Mouse (Mus musculus): ENCODE results near the gene Cox19.
"Not testable (repeated sequence)": the region's sequence is repeated elsewhere in the genome, so short reads cannot be mapped to it uniquely, and the experiment has no call there.

The Cox19 gene

DNA sequence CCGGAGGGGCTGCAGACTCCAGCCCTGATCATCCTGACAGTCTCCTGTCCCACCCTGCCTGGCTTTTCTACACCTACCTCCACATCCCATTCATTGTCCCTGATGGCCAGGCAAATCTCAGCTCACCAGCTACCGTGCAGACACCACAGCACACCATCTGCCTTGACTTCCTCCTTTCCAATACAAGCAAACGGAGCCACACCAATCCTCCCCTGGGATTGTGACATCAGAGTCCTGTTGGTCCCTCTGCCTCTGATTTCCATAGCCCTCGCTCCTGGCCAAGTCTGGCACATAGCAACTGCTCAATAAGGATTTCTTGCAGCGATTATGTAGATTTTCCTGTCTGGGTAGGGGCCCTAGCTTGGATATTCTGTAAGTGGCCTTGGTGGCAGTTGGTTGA, at the start of gene Cox19:
Cox19 (minus strand) TSS at position 285 of the 400 bp plus-strand sequence.
- no peak for DNase-seq (ENCODE audit: low spot score in 2 of 2)

DNA sequence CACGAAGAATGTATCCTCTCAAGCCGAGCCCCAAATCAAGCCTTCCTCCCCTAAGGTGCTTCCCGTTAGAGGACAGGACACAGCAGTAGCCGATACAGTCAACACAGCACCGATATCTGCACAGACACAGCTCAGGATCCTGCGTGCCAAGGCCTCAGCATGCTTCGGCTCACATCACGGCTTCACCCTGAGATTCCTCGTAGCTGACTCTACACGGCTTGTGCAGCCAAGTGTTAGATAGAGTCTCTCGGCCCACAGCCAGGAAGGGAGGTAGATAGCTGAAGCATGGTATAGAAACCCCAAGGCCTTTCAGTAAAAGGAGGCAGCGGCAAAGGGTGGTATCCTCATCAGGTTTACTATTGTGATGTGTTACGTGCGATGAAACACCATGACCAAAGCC, 48.8 kb upstream of the Cox19 start:
- no peak for DNase-seq (ENCODE audit: low spot score in 2 of 2)

- DNase-seq (ENCODE audit: low spot score in 2 of 2): no peak
These were observed 47.6 kb upstream of the Cox19 start for GRCm38 (mm10) chr5:139398786-139399185.

- DNase-seq (ENCODE audit: low spot score in 2 of 2): peak; percentile 88 to 97
These were observed 46.9 kb upstream of the Cox19 start for GRCm38 (mm10) chr5:139397959-139398753.

GRCm38 (mm10) chr5:139397359-139397916, 46.2 kb upstream of the Cox19 start:
- no peak for DNase-seq (ENCODE audit: low spot score in 2 of 2)

DNA sequence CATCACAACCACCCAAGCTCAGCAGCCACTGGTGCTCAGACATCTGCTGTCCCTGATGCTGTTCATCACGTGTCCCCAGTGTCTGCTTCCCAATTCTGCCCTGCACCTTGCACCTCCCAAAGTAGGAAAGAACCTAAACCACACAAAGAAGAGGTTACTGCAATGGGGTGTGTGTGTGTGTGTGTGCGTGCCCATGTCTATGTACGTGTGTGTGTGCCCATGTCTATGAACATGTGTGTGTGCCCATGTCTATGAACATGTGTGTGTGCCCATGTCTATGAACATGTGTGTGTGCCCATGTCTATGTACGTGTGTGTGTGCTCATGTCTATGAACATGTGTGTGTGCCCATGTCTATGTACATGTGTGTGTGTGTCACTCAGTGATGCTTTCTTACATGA, 44.3 kb upstream of the Cox19 start:
- no peak for DNase-seq (ENCODE audit: low spot score in 2 of 2)

DNA sequence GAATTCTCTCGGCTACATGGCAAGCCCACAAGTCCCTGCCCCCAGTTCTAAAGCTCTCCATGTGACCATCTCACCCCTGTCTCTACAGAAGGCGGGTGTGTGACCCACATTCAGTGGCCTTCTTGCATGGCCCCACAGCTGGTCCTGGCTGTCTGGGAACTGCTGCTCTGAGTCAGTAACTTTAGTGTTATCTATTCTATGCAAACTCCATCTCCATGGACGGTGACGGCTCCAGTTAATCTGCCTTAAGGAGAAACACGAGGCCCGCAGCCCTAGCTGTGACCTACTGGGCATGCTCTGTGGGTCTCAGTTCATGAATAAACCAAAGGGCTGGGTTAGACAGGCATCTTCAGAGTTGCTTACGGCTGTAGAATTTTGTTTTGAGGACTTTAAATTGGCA, 43.2 kb upstream of the Cox19 start:
- no peak for DNase-seq (ENCODE audit: low spot score in 2 of 2)

- no peak for DNase-seq (ENCODE audit: low spot score in 2 of 2)
These were observed 42.0 kb upstream of the Cox19 start for GRCm38 (mm10) chr5:139393197-139393588.

- no peak for DNase-seq (ENCODE audit: low spot score in 2 of 2)
These were observed 41.3 kb upstream of the Cox19 start for GRCm38 (mm10) chr5:139392219-139393196.

DNA sequence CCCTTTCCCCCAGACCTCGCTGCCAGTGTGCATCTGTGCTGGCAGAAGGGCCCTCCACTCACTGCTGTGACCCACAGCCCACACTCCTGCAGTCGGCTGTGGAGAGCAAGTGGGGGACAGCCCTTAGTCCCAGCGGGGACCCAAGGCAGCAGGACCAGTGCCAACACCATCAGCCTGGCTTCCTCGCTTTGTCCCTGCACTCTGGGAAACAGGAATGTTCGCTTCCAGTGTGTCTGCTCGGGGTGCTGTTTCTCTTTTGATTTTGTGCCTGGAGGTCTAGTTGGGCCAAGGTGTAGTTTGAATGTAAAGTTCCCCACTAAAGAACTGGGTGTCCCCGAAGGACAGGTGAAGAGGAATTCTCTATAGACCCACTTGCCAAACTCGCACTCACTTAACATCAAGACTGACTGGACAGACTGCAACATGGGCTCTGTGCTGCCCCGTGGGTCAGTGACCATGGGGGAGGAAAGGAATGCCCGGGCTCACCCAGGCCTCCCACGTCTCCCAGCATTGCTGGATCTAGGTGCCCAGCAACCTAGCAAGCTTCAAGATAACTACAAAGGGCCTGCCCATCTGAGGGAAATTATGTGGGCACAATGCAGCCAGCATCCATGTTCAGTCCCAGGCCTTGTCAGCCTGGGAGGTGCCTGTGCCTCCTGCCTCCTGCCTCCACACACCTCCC, 40.2 kb upstream of the Cox19 start:
- DNase-seq (ENCODE audit: low spot score in 2 of 2): peak in 1 of 2 experiments; percentile 54

GRCm38 (mm10) chr5:139390324-139391119, 39.3 kb upstream of the Cox19 start:
- DNase-seq (ENCODE audit: low spot score in 2 of 2): not testable (repeated sequence)

DNA sequence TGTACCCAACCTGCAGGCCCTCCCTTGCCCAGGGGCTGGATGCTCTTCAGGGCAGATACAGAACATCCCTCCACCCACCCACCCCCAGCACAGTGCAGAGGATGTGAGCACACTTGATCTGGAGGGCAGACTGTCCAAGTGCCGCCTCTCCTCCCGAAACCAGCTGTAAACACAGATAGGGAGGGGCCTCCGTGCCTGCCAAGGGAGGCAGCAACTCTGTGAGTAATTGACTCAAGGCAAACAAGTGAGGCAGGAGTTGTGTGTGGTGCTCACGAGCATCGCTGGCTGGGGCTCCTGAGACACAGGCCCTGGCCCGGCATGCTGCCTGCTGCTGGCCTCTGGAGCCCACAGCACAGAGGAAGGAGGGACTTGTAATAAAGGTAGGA, 38.5 kb upstream of the Cox19 start:
- peak in 1 of 2 experiments; percentile 30 for DNase-seq (ENCODE audit: low spot score in 2 of 2)

- peak in 1 of 2 experiments; percentile 28 for DNase-seq (ENCODE audit: low spot score in 2 of 2)
These were observed 37.8 kb upstream of the Cox19 start for GRCm38 (mm10) chr5:139388694-139389675.

GRCm38 (mm10) chr5:139388195-139388570, 37.0 kb upstream of the Cox19 start:
- DNase-seq (ENCODE audit: low spot score in 2 of 2): no peak

DNA sequence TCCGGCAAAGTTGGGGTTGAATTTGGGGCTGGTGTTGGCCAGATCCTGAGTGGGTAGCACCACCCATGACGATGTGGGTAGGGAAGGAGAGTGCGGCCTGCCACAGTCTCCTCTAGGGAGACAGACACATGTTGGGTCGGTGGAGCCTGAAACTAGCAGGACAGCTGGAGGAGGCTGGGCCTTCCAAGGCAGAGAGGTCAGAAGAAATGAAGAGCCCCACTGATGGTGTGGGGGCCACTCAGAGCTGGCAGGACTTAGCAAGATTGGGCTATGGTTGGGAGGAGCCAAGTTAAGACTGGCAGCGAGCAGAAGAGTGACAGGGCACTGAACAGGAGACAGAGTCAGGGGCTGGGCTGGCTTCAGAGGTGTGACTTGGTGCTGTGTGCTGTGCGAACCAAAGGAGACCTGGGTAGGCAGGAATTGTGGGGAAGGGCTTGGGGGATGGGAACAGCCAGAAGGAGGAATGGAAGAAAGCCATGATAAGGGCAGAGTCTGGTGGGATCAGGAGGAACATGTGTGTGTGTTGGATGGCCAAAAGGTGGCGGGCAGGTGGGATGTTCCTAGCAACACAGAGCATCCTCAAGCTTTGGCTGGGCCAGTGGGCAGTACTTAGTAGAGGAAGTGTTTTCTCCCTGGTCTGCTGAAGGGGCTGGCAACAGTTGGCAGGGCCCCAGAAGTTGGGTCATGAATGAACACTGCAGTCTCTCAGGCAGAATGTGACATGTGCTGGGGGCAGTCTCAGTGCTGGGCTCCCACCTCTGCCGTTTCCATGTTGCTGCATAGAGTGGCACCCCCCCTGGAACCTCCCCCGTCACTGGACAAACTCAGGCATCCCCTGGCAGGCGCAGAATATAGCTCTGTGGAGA, 36.3 kb upstream of the Cox19 start:
- DNase-seq (ENCODE audit: low spot score in 2 of 2): peak in 1 of 2 experiments; percentile 58

- no peak for DNase-seq (ENCODE audit: low spot score in 2 of 2)
These were observed 34.8 kb upstream of the Cox19 start for GRCm38 (mm10) chr5:139386047-139386446.

- DNase-seq (ENCODE audit: low spot score in 2 of 2): no peak
These were observed 33.3 kb upstream of the Cox19 start for GRCm38 (mm10) chr5:139384531-139384930.

GRCm38 (mm10) chr5:139383234-139383633, 32.0 kb upstream of the Cox19 start:
- DNase-seq (ENCODE audit: low spot score in 2 of 2): no peak

DNA sequence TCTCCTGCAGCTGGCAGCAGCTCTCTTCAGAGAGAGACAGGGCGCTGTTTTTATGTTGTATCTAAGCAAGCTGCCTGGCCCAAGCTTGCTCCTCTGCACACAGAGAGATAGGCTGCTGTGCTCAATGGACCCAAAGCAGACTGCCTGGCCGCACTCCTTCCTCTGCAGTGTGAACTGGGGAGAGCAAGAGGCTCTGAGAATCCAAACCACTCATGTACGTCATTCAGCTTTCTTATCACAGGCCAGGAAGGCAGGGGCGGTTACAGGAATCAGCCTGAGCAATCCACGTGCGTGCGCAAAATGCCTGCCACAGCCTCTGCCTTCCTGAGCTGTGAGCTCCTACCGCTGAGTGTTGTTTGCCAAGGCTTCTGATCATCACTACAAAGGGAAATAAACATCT, 31.5 kb upstream of the Cox19 start:
- DNase-seq (ENCODE audit: low spot score in 2 of 2): no peak
